9 mouse cellular contexts compared by ENCODE assay signal in genomic region chr14:121505485-121505860, GRCm38 (mm10). TPM values are rescaled to one million over a fixed set of nuclear protein-coding genes. Genes with fewer than 3 reads are reported as not detected.
DNase-seq lines count a peak whose midpoint lies in the region; ATAC-seq lines count a peak whose summit lies in the region.
"Had no signal": no experiment of that assay in that cellular context is flagged by ENCODE, and none has a peak within 500 bp of the region (broad histone marks: within the 10 kb centered on the region; RNA-seq: fewer than 3 reads in every experiment).

No protein-coding gene starts in this region.

- no peaks in the 10 kb centered on the region for H3K9me3 ChIP-seq in kidney, embryonic 16.5 days (ENCODE audit: low read length)
- no peaks in the 10 kb centered on the region for H3K9me3 ChIP-seq in embryonic facial prominence, embryonic 10.5 days
- no peaks in the 10 kb centered on the region for H3K9me3 ChIP-seq in hindbrain, embryonic 14.5 days (ENCODE audit: control insufficient read depth, low read length)
- no peaks in the 10 kb centered on the region for H3K9me3 ChIP-seq in midbrain, embryonic 16.5 days (replicated peaks; ENCODE audit: control insufficient read depth, low read length, poor library complexity, severe bottlenecking)

- peak overlapping the region; percentile 28 for H3K4me3 ChIP-seq in kidney, embryonic 16.5 days (ENCODE audit: low read length)
- H3K4me3 ChIP-seq in embryonic facial prominence, embryonic 10.5 days = peak overlapping the region; percentile 42
- H3K4me3 ChIP-seq in hindbrain, embryonic 14.5 days (replicated peaks; ENCODE audit: low read length) = no peak overlapping the region
- H3K4me3 ChIP-seq in midbrain, embryonic 16.5 days (ENCODE audit: low read depth, low read length) = no peak overlapping the region

- H3K4me1 ChIP-seq in kidney, embryonic 16.5 days (ENCODE audit: insufficient read depth, low read length) = peaks cover 3% of the 10 kb centered on the region; the same call in 1 of the 2 replicates
- peaks cover 22% of the 10 kb centered on the region for H3K4me1 ChIP-seq in embryonic facial prominence, embryonic 10.5 days
- no peaks in the 10 kb centered on the region; the same call in 1 of the 2 replicates for H3K4me1 ChIP-seq in hindbrain, embryonic 14.5 days (replicated peaks; ENCODE audit: control insufficient read depth, insufficient read depth, low read length)
- peaks cover 6% of the 10 kb centered on the region; the same call in 1 of the 2 replicates for H3K4me1 ChIP-seq in midbrain, embryonic 16.5 days (ENCODE audit: control insufficient read depth, insufficient read depth, low read length)

- H3K36me3 ChIP-seq in kidney, embryonic 16.5 days (ENCODE audit: insufficient read depth, low read length) = no peaks in the 10 kb centered on the region
- no peaks in the 10 kb centered on the region for H3K36me3 ChIP-seq in embryonic facial prominence, embryonic 10.5 days (replicated peaks)
- no peaks in the 10 kb centered on the region for H3K36me3 ChIP-seq in hindbrain, embryonic 14.5 days (replicated peaks; ENCODE audit: control insufficient read depth, insufficient read depth)
- no peaks in the 10 kb centered on the region for H3K36me3 ChIP-seq in midbrain, embryonic 16.5 days (ENCODE audit: control insufficient read depth, insufficient read depth, low read length)

- no peak overlapping the region for H3K27ac ChIP-seq in kidney, embryonic 16.5 days (ENCODE audit: low read length)
- H3K27ac ChIP-seq in embryonic facial prominence, embryonic 10.5 days (replicated peaks) = no peak overlapping the region
- H3K27ac ChIP-seq in hindbrain, embryonic 14.5 days = no peak overlapping the region
- H3K27ac ChIP-seq in midbrain, embryonic 16.5 days (ENCODE audit: low read length) = no peak overlapping the region

- peaks cover 25% of the 10 kb centered on the region for H3K27me3 ChIP-seq in kidney, embryonic 16.5 days (ENCODE audit: insufficient read depth, low read length)
- H3K27me3 ChIP-seq in embryonic facial prominence, embryonic 10.5 days (replicated peaks; ENCODE audit: low read depth, poor library complexity, severe bottlenecking) = peaks cover 41% of the 10 kb centered on the region
- H3K27me3 ChIP-seq in hindbrain, embryonic 14.5 days (ENCODE audit: control insufficient read depth, insufficient read depth, low read length) = peaks cover 25% of the 10 kb centered on the region
- peaks cover 21% of the 10 kb centered on the region for H3K27me3 ChIP-seq in midbrain, embryonic 16.5 days (ENCODE audit: control insufficient read depth, insufficient read depth, low read depth, low read length)

- no peak for DNase-seq in kidney, adult 8-10 months
- no peak for DNase-seq in embryonic facial prominence, embryonic 10.5 days (ENCODE audit: low spot score)
- DNase-seq in hindbrain, embryonic 14.5 days (ENCODE audit: low spot score) = no peak
- DNase-seq in adrenal gland, postnatal 14 days = no peak
- no peak for DNase-seq in thymus, postnatal 36 days
- DNase-seq: kidney, adult 18-20 months had no signal

- H3K9ac ChIP-seq in kidney, embryonic 16.5 days (replicated peaks; ENCODE audit: low read length) = no peak overlapping the region; the same call in 1 of the 2 replicates
- H3K9ac ChIP-seq in hindbrain, embryonic 14.5 days = no peak overlapping the region
- H3K9ac ChIP-seq in midbrain, embryonic 16.5 days (ENCODE audit: low read depth, low read length) = no peak overlapping the region

- WGBS in kidney, embryonic 16.5 days = 30% methylated on average over 9 of the region's 9 CpGs
- 20% methylated on average over 9 of the region's 9 CpGs for WGBS in embryonic facial prominence, embryonic 10.5 days
- WGBS in hindbrain, embryonic 14.5 days = 26% methylated on average over 9 of the region's 9 CpGs
- 26% methylated on average over 9 of the region's 9 CpGs for WGBS in midbrain, embryonic 16.5 days

- no peak for ATAC-seq in kidney, embryonic 16.5 days (ENCODE audit: low FRiP score, low TSS enrichment)
- ATAC-seq in hindbrain, embryonic 14.5 days (ENCODE audit: low FRiP score) = no peak
- ATAC-seq in midbrain, embryonic 16.5 days = no peak

- peak overlapping the region; percentile 52 for H3K4me2 ChIP-seq in kidney, embryonic 16.5 days (replicated peaks; ENCODE audit: low read depth, low read length)
- 0 out of 2 replicates have a peak overlapping the region, but pooled peaks have one; percentile 27 for H3K4me2 ChIP-seq in hindbrain, embryonic 14.5 days (replicated peaks)
- H3K4me2 ChIP-seq in midbrain, embryonic 16.5 days (ENCODE audit: low read length) = peak overlapping the region; percentile 43; the same call in 1 of the 2 replicates

RNA-seq across cellular contexts. Expression of gene Slc15a1, which starts 0.4 kb away (rescaled TPM):
- polyA plus RNA-seq in kidney, embryonic 16.5 days (2015; fragmentation: Nextera tagmentation; extraction: Ambion mirVana) = 0.49 and 0.76 TPM in 2 replicates
- polyA plus RNA-seq in embryonic facial prominence, embryonic 10.5 days (2016; fragmentation: Nextera tagmentation; extraction: Ambion mirVana) = 0.05 TPM in 1 of 2 replicates, not detected in the other
- polyA plus RNA-seq in hindbrain, embryonic 14.5 days (2014; fragmentation: Nextera tagmentation; extraction: Ambion mirVana) = not detected in 2 replicates
- polyA plus RNA-seq in midbrain, embryonic 16.5 days (2015; fragmentation: Nextera tagmentation; extraction: Ambion mirVana) = 0.12 TPM in 1 of 2 replicates, not detected in the other
- total RNA-seq in adrenal gland, postnatal 14 days (2021) = 0.22 and 0.23 TPM in 2 replicates
- total RNA-seq: common myeloid progenitor, adult 5-6 weeks had no signal

Comparison
In these comparisons a context has a peak if more than half of its experiments do, and no peak if none do; other contexts are left out.
1. H3K4me3 ChIP-seq: peak in kidney, embryonic 16.5 days (single experiment) and embryonic facial prominence, embryonic 10.5 days (single experiment); none in hindbrain, embryonic 14.5 days (single experiment) and midbrain, embryonic 16.5 days (single experiment).
2. Peak in every context shown above with its lines, with median percentiles within 50 percentile points of each other: H3K4me2 ChIP-seq.